Mouse (Mus musculus): Measurements from ENCODE around the gene Rassf6. TPM values are rescaled to one million over a fixed set of nuclear protein-coding genes. Genes with fewer than 3 reads are reported as not detected.
"Not testable (repeated sequence)": the region's sequence is repeated elsewhere in the genome, so short reads cannot be mapped to it uniquely, and the experiment has no call there.

Rassf6 gene
- polyA plus RNA-seq, 1 experiment: 6.7 TPM

- 91% methylated on average over 3 of the region's 3 CpGs for WGBS
These were observed 12.4 kb downstream of the Rassf6 start for GRCm38 (mm10) chr5:90628011-90628410.

DNA sequence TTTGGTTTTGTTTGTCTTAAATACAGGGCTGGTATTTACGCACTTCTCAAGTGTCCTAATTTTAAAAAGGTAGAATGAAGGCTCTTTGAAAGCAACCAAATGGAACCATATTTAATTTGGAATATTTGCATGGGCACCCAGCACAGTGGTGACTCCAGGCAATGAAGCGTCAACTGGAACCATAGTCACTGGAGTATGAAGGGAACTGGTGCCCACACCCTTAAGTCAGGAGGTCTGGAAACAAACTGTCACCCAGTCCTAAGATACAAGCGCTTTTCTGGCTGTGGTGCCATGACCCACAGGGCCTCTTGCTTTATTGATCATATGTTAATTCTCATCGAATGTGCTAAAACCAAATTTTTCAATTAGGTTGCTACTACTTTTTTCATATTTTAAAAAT is 13.0 kb downstream of the Rassf6 start:
- WGBS: 94% methylated on average over 4 of the region's 4 CpGs
- no peak for DNase-seq (ENCODE audit: low read depth, low spot score)

More at GRCm38 (mm10) chr5:90628011-90628410, 12.4 kb downstream of the Rassf6 start:
- no peak for DNase-seq (ENCODE audit: low read depth, low spot score)

DNA sequence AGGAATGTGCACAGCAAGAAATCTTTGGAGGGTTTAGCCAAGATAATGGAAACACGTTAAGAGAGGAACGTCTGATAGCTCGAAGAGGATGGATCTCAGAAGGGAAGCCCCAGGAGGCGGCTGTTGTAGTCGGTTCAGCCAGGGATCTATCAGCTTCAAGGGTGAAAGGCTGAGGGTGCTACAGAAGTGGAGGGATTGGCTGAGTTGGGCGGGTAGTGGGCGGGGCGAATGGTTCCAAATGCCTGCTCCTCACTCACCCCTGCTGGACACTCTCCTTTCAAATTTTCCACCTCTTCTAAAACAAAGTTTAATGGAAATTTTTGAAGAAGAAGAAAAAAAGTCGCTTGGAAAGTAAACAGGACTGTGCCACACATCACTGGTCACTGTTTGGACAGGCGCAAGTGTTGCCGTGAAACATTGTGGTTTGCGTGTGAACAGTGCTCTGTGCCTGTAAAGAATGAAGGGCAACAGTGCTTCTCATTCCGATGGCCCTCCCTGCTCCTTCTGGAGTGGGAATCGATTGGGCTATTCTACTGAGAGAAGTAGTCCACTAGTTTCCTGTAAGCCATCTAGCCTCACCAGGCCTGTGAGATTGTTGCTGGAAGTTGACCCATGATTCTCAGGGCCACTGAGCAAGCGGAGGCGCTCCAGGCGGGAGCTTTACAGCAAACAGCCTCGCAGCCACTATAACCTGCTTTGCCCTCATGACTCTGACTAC is 15.6 kb downstream of the Rassf6 start:
- DNase-seq (ENCODE audit: low read depth, low spot score): no peak
- 85% methylated on average over 18 of the region's 18 CpGs for WGBS

DNA sequence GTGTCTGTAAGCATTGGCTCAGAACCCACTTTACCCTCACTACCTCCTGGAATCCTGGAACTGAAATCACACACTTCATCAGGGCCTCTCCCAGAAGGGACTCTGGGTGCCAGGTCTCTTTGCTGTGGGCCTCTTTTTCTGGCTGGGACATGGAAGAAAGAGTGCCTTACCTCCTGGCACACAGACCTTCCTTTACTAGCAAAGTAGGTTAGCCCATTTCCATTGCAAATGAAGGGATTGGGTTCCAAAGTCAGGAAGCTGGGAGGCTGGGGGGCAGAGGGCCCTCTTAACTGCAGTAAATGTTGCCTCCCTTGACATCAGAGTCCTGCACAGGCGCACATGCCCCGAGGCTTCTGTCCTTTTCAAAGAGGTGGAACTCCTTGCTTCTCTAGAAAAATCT is 17.2 kb downstream of the Rassf6 start:
- WGBS: 83% methylated on average over 2 of the region's 2 CpGs
- DNase-seq (ENCODE audit: low read depth, low spot score): no peak

DNA sequence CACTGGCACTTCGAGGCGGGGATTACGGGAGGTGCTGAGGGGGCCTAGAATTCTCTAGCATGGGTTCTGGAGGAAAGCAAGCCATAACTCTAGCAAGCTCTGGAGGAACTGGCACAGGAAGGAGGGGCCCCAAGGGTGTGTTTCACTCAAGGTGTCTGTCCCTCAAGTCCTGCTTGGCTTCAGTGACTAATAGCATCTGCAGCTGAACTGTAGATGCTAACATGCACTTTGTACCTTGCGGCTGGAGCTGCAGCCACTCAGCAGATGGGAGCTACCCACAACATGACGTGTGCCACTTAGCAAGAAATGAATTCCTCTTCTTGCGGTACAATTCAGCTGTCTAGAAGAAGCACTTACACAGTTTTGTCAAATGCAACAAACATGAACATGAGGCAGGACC is 18.7 kb downstream of the Rassf6 start:
- peak; percentile 60 for DNase-seq (ENCODE audit: low read depth, low spot score)
- WGBS: 48% methylated on average over 6 of the region's 6 CpGs

GRCm38 (mm10) chr5:90621316-90621715 is 19.1 kb downstream of the Rassf6 start:
- 92% methylated on average over 2 of the region's 2 CpGs for WGBS
- DNase-seq (ENCODE audit: low read depth, low spot score): no peak

DNA sequence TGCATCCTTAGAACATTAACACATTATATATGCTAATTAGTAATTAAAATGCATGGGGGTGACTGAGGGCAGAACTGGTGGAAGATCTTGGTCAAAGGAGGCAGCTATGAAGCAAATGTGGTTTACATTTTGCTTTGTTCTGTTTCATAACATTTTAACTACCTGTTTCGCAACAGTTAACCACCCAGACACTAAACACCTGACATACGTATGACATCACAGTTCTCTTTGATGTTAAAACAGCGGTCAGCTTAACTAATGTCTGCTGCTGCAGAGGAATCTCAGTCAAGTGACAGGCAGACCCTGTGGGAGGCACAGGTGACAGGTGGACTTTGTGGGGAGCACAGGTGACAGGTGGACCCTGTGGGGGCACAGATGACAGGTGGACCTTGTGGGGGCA is 22.6 kb downstream of the Rassf6 start:
- DNase-seq (ENCODE audit: low read depth, low spot score): no peak
- 53% methylated on average over 3 of the region's 3 CpGs for WGBS

GRCm38 (mm10) chr5:90612751-90613150 is 27.7 kb downstream of the Rassf6 start:
- not testable (repeated sequence) for DNase-seq (ENCODE audit: low read depth, low spot score)
- WGBS: 17% methylated on average over 1 of the region's 1 CpGs

DNA sequence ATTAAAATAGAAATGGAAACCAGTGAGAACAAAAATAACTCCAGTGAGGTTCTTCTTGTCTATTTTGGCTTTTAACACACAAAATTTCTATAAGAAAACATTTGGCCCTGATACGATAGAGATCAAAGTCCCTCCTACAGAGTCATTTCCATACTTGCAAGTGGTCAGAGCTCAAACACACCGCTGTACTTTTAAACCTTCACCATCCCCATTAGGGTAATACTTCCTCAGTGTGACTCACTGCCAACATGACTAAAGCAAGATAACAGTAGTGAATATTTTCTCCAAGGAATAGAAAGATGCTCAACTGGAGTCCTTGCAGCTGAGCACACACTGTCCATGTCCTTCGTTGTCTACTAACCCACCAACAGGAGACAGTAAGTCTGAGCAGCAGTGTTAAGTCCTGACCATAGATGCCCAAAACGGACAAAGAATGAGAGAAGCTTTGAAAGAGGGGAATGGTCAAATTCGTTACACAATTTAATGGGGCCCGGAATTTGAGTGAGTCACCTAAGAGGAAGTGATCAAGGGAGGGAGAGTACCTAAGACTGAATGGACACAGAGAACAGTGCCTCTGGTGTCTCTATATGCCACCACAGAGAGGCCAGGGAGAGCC is 28.4 kb downstream of the Rassf6 start:
- 34% methylated on average over 6 of the region's 6 CpGs for WGBS
- DNase-seq (ENCODE audit: low read depth, low spot score): peak; percentile 50

DNA sequence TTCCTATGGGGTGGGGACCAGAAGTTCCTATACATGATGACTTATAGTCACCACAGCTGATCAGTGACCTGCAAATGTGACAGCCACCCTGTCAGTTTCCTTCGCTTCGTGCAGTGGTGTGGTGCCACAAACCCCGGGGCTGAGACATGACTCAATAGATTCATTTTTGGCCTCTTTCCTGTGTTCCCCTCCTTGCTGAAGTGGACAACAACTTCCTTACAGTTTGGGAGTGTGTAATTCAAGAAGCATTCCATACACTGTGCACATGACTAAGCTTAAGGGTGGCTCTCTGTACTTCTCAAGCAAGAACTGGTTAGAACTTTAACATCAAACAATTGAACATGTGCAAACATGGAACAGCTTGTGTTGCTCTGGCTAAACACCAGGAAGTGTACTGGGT is 29.1 kb downstream of the Rassf6 start:
- no peak for DNase-seq (ENCODE audit: low read depth, low spot score)
- WGBS: 21% methylated on average over 3 of the region's 3 CpGs

GRCm38 (mm10) chr5:90608906-90609305 is 31.6 kb downstream of the Rassf6 start:
- WGBS: 25% methylated on average over 11 of the region's 11 CpGs
- DNase-seq (ENCODE audit: low read depth, low spot score): peak; percentile 62

- DNase-seq (ENCODE audit: low read depth, low spot score): no peak
- WGBS: 5% methylated on average over 13 of the region's 13 CpGs
These were observed 37.0 kb downstream of the Rassf6 start for GRCm38 (mm10) chr5:90603407-90603923.

- 10% methylated on average over 6 of the region's 6 CpGs for WGBS
These were observed 39.0 kb downstream of the Rassf6 start for GRCm38 (mm10) chr5:90601469-90601868.

GRCm38 (mm10) chr5:90596155-90596554 is 44.3 kb downstream of the Rassf6 start:
- WGBS: 81% methylated on average over 6 of the region's 6 CpGs
- no peak for DNase-seq (ENCODE audit: low read depth, low spot score)

More at GRCm38 (mm10) chr5:90601469-90601868, 39.0 kb downstream of the Rassf6 start:
- DNase-seq (ENCODE audit: low read depth, low spot score): no peak

GRCm38 (mm10) chr5:90594945-90595344 is 45.5 kb downstream of the Rassf6 start:
- DNase-seq (ENCODE audit: low read depth, low spot score): no peak
- 76% methylated on average over 13 of the region's 13 CpGs for WGBS

GRCm38 (mm10) chr5:90591936-90592335 is 48.5 kb downstream of the Rassf6 start:
- WGBS: 47% methylated on average over 6 of the region's 6 CpGs
- DNase-seq (ENCODE audit: low read depth, low spot score): no peak

DNA sequence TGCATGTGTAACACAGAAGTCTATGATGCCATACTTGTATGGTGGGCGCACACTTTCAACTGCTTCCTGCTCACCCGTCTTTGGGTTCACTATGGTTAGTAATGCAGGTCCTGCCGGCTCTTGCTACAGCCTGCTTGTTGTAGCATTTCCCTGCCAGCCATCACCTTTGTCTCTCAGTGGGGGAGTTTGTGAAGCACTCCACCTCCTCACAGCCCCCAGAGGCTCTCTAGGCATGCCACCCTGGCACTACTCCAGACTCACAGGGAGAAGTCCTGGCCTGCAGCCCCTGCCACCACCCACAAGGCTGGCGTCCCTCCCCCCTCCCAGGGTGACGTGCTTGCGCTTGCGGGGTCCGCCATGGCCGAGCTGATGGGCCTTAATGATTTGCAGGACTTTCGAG is 49.8 kb downstream of the Rassf6 start:
- DNase-seq (ENCODE audit: low read depth, low spot score): no peak
- 91% methylated on average over 10 of the region's 10 CpGs for WGBS

GRCm38 (mm10) chr5:90588708-90589595 is 51.5 kb downstream of the Rassf6 start:
- WGBS: 24% methylated on average over 25 of the region's 25 CpGs
- DNase-seq (ENCODE audit: low read depth, low spot score): peak; percentile 56

- no peak for DNase-seq (ENCODE audit: low read depth, low spot score)
- 93% methylated on average over 5 of the region's 5 CpGs for WGBS
These were observed 52.4 kb downstream of the Rassf6 start for GRCm38 (mm10) chr5:90588104-90588503.

GRCm38 (mm10) chr5:90586511-90586910 is 53.9 kb downstream of the Rassf6 start:
- 79% methylated on average over 5 of the region's 5 CpGs for WGBS
- no peak for DNase-seq (ENCODE audit: low read depth, low spot score)
